Mouse (Mus musculus) heart, adult 2 months (tissue): ENCODE results near the gene Ccno.

Source experiments
- CTCF ChIP-seq: fragments of 200-600 bp; IDR thresholded peaks from 2 replicates; pipeline ENCODE4 v1.8.1; 2022; ENCODE audit warnings: antibody characterized with exemption, mild to moderate bottlenecking, moderate library complexity
- EP300 ChIP-seq: fragments of 200-500 bp; IDR thresholded peaks from 2 replicates; pipeline ENCODE4 v1.6.1; 2011; ENCODE audit warnings: low read depth, low read length, control low read depth; ENCODE audit not compliant: insufficient read depth
- POLR2A ChIP-seq: fragments of 200-500 bp; IDR thresholded peaks from 2 replicates; pipeline ENCODE4 v1.6.1; 2011; ENCODE audit warnings: mild to moderate bottlenecking, low read depth, low read length, control low read depth; ENCODE audit not compliant: insufficient read depth

DNA sequence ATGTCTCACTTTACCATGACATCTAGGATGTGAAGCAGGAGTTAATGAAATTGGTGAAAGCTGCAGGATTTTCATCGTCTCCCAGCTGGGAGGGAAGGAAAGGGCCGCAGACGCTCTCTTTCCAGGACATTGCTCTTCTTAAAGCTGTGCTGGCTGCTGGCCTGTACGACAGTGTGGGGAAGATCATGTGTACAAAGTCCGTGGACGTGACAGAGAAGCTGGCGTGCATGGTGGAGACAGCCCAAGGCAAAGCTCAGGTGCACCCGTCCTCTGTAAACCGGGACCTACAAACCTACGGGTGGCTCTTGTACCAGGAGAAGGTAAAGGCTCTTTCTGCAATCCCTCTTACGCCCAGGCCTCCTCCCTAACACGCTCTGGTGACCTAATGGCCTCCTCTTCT is 23.2 kb upstream of the Ccno start:
- no peak for TF ChIP-seq EP300
- no peak for TF ChIP-seq CTCF
- TF ChIP-seq POLR2A: no peak
